Mouse (Mus musculus) adrenal gland, adult 8-10 months (tissue): ENCODE results near the gene Nefh. TPM values are rescaled to one million over a fixed set of nuclear protein-coding genes. Genes with fewer than 3 reads are reported as not detected.

Experiments
- DNase-seq: peaks from one replicate; pipeline ENCODE4 v3.0.0; 2022
- total RNA-seq, 4 experiments: library from RNA; stranded (reverse); gene quantifications; 2 replicates each; pipeline ENCODE4 v1.2.4; 2022

The Nefh gene
- 1 to 10 TPM; 1.8 to 2.7 (median 2.3) TPM for total RNA-seq

- DNase-seq: no peak
Measured at GRCm38 (mm10) chr11:4947813-4948174, at the start of gene Nefh. Gene Nefh (minus strand): TSS chr11:4948064.

- DNase-seq: no peak
Measured at GRCm38 (mm10) chr11:4996621-4997199, 48.8 kb upstream of the Nefh start.

GRCm38 (mm10) chr11:4995676-4996075 is 47.8 kb upstream of the Nefh start:
- no peak for DNase-seq

GRCm38 (mm10) chr11:4992471-4992870 is 44.6 kb upstream of the Nefh start:
- no peak for DNase-seq

- DNase-seq: no peak
Measured at GRCm38 (mm10) chr11:4989187-4989586, 41.3 kb upstream of the Nefh start.

GRCm38 (mm10) chr11:4987487-4987852 is 39.6 kb upstream of the Nefh start:
- DNase-seq: no peak

- peak; percentile 88 for DNase-seq
Measured at GRCm38 (mm10) chr11:4986695-4987486, 39.0 kb upstream of the Nefh start, which contains the start of gene Ap1b1. Gene Ap1b1 (plus strand): TSS chr11:4986824.

- no peak for DNase-seq
Measured at GRCm38 (mm10) chr11:4984799-4985198, 36.9 kb upstream of the Nefh start.

- no peak for DNase-seq
Measured at GRCm38 (mm10) chr11:4984249-4984648, 36.4 kb upstream of the Nefh start.

- DNase-seq: no peak
Measured at GRCm38 (mm10) chr11:4983538-4983937, 35.7 kb upstream of the Nefh start.

GRCm38 (mm10) chr11:4983010-4983409 is 35.1 kb upstream of the Nefh start:
- no peak for DNase-seq

GRCm38 (mm10) chr11:4975623-4976022 is 27.8 kb upstream of the Nefh start:
- DNase-seq: peak; percentile 54

GRCm38 (mm10) chr11:4974376-4975122 is 26.7 kb upstream of the Nefh start:
- DNase-seq: no peak

- no peak for DNase-seq
Measured at GRCm38 (mm10) chr11:4973871-4974256, 26.0 kb upstream of the Nefh start.

GRCm38 (mm10) chr11:4972967-4973870 is 25.4 kb upstream of the Nefh start:
- DNase-seq: no peak

- no peak for DNase-seq
Measured at GRCm38 (mm10) chr11:4968376-4968775, 20.5 kb upstream of the Nefh start.

- no peak for DNase-seq
Measured at GRCm38 (mm10) chr11:4967549-4967948, 19.7 kb upstream of the Nefh start.

- no peak for DNase-seq
Measured at GRCm38 (mm10) chr11:4966888-4967287, 19.0 kb upstream of the Nefh start.

GRCm38 (mm10) chr11:4966325-4966724 is 18.5 kb upstream of the Nefh start:
- DNase-seq: no peak

GRCm38 (mm10) chr11:4963099-4963808 is 15.4 kb upstream of the Nefh start:
- no peak for DNase-seq

- no peak for DNase-seq
Measured at GRCm38 (mm10) chr11:4953918-4954317, 6.1 kb upstream of the Nefh start.

- no peak for DNase-seq
Measured at GRCm38 (mm10) chr11:4953401-4953800, 5.5 kb upstream of the Nefh start.
